Mouse (Mus musculus) E14TG2a.4 (cell line): ENCODE data around the gene Prkg1.

Experiments used
- CTCF ChIP-seq: conservative IDR thresholded peaks from 2 replicates; pipeline ENCODE4 v1.5.1; 2014; ENCODE audit warnings: low read length
- POU5F1 ChIP-seq: IDR thresholded peaks from 2 replicates; pipeline ENCODE4 v1.6.1; 2014; ENCODE audit warnings: low read length, borderline replicate concordance

GRCm38 (mm10) chr19:31083761-31084160 is 681.1 kb downstream of the Prkg1 start:
- TF ChIP-seq CTCF (no peak), POU5F1 (no peak)
